Mouse (Mus musculus) layer of hippocampus, adult 9-11 months (tissue): ENCODE data around the gene Ppp6r1.

Experiments used
- DNase-seq: peaks from one replicate; pipeline ENCODE4 v3.0.0; 2022

Ppp6r1 gene

GRCm38 (mm10) chr7:4658912-4659551 lies at the start of gene Ppp6r1:
Ppp6r1 (minus strand) TSS chr7:4659019.
- DNase-seq: peak; percentile 98

- DNase-seq: no peak
Observed at GRCm38 (mm10) chr7:4705098-4705497, 46.3 kb upstream of the Ppp6r1 start.

- DNase-seq: no peak
Observed at GRCm38 (mm10) chr7:4703195-4703594, 44.4 kb upstream of the Ppp6r1 start.

GRCm38 (mm10) chr7:4702334-4702733 lies 43.5 kb upstream of the Ppp6r1 start:
- no peak for DNase-seq

- no peak for DNase-seq
Observed at GRCm38 (mm10) chr7:4693004-4693403, 34.2 kb upstream of the Ppp6r1 start.

GRCm38 (mm10) chr7:4690951-4691653 lies 32.3 kb upstream of the Ppp6r1 start:
- DNase-seq: no peak

GRCm38 (mm10) chr7:4690387-4690786 lies 31.6 kb upstream of the Ppp6r1 start, which contains the start of gene Brsk1:
Brsk1 (plus strand) TSS chr7:4690604.
- peak; percentile 86 for DNase-seq

GRCm38 (mm10) chr7:4684632-4685417 lies 26.0 kb upstream of the Ppp6r1 start, which contains the start of gene Hspbp1:
Hspbp1 (minus strand) TSS chr7:4685068.
- DNase-seq: peak; percentile 97

GRCm38 (mm10) chr7:4684203-4684602 lies 25.4 kb upstream of the Ppp6r1 start:
- no peak for DNase-seq

GRCm38 (mm10) chr7:4683307-4683706 lies 24.5 kb upstream of the Ppp6r1 start:
- DNase-seq: no peak

- DNase-seq: no peak
Observed at GRCm38 (mm10) chr7:4675200-4675599, 16.4 kb upstream of the Ppp6r1 start.

- no peak for DNase-seq
Observed at GRCm38 (mm10) chr7:4674114-4674731, 15.4 kb upstream of the Ppp6r1 start.

GRCm38 (mm10) chr7:4671956-4672355 lies 13.1 kb upstream of the Ppp6r1 start:
- no peak for DNase-seq

GRCm38 (mm10) chr7:4670655-4671255 lies 11.9 kb upstream of the Ppp6r1 start:
- no peak for DNase-seq

- no peak for DNase-seq
Observed at GRCm38 (mm10) chr7:4669156-4669555, 10.3 kb upstream of the Ppp6r1 start.

- no peak for DNase-seq
Observed at GRCm38 (mm10) chr7:4668506-4668905, 9.7 kb upstream of the Ppp6r1 start.

- DNase-seq: no peak
Observed at GRCm38 (mm10) chr7:4666871-4667270, 8.1 kb upstream of the Ppp6r1 start.

GRCm38 (mm10) chr7:4663742-4664141 lies 4.9 kb upstream of the Ppp6r1 start:
- DNase-seq: no peak

GRCm38 (mm10) chr7:4663179-4663578 lies 4.4 kb upstream of the Ppp6r1 start:
- no peak for DNase-seq

GRCm38 (mm10) chr7:4659911-4660443 lies 1.2 kb upstream of the Ppp6r1 start:
- DNase-seq: no peak

GRCm38 (mm10) chr7:4658128-4658907 lies 501 bp downstream of the Ppp6r1 start:
- DNase-seq: no peak
